Mouse (Mus musculus): ENCODE measurements around the gene Vill. TPM values are rescaled to one million over a fixed set of nuclear protein-coding genes. Genes with fewer than 3 reads are reported as not detected.

Gene Vill
- total RNA-seq, 4 experiments from 2014 or later, result 0.26 to 0.73 (median 0.50) TPM; not detected in 1

DNA sequence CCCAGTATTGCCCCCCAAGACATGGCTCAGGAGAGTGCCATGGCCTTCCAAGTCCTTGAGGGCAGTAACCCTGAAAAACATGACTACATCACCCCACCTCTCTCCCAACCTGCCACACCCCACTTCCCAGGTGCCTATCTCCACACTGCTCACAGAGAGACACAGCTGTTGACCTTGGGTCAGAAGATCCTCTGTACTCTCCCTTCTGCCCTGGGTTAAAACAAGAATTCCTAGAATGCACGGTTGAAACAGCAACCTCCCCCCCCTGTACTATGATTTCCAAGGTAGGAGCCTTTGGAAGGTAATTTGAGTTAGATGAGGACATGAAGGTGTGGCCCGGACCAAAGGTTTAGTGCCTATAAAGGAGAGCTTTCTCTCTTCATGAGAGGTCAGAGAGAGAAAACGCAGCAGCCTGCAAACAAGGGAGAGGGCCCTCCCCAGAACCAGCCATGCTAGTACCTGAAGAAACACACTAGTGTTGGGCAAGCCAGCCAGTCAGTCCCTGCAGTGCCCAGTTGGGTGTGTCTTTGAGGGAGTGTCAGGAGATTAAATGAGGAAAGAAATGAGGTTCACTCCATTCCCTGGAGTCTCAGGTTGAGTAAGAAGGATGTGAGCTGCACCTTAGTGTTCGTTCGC, 27.6 kb downstream of the Vill start:
- no peak for DNase-seq (ENCODE audit: low spot score)

DNA sequence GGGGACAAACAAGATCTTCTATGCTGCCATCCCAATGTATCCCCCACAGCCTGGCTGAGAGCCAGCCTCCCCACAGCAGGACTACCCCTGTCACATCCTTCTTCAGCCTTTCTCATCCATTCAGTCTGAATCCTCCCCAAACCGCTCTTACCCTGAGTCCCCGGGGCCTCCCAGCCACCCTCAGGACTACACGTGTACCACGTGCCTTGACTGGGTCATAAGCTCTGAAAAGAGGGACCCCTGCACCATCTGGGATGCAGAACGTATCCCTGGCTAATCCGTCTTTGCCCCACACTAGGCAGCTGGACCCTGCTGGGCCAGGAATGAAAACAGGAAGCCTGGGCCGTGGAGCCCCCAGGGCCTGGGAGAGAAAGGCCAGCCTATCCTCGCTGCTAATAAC, 29.5 kb downstream of the Vill start:
- DNase-seq (ENCODE audit: low spot score), result no peak

DNA sequence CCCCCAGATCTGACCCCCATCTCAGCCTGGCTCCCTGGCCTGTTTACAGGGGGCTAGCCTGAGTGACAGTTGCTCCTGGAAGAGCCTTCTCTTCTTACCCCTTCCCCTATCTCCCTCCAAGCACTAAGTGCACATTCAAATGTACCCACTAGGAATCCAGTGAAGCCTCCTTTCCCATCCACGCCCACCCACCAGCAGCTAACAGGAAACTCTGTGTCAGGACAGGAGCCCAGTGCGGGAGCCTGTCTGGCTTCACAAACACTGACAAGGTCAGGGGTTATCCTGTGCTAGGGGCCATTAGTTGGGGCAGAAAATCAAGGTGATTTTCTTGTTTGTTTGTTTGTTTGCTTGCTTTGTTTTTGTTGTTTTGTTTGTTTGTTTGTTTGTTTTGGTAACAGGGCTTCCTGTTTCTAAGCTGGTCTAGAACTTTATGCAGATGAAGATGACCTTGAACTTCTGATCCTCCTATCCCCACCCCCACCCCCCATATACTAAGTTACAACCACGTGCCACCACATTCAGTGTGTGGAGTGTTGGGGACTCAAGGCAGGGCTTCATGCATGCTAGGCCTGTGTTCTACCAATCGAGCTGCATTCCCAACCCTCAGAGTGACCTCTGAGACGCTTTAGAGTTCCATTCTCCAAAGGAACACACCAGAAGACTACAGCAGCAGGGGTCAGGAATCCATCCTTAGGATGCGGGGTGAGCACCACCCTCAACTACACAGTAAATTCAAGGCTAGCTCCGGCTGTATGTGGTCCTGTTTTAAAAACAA, 30.3 kb downstream of the Vill start:
- DNase-seq (ENCODE audit: low spot score), result no peak

DNA sequence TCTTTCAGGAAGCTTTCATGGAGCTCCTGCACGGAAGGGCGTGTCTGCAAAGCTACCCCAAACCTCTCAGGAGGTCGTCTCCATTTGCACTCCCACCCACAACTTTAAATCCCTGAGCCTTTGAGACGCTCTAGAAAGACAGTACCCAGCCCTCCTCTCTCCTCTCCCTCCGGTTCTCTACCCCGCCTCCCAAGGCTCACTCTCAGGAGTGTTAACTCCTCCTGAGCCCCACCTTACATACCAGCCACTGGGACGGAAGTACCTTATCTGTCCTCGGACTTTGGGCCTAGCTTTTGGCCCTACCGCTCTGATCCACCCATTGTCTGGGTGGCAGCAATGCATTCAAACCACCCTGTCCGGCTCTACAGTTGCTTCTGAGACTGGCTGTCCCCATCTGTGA, 31.4 kb downstream of the Vill start:
- DNase-seq (ENCODE audit: low spot score), result no peak

DNA sequence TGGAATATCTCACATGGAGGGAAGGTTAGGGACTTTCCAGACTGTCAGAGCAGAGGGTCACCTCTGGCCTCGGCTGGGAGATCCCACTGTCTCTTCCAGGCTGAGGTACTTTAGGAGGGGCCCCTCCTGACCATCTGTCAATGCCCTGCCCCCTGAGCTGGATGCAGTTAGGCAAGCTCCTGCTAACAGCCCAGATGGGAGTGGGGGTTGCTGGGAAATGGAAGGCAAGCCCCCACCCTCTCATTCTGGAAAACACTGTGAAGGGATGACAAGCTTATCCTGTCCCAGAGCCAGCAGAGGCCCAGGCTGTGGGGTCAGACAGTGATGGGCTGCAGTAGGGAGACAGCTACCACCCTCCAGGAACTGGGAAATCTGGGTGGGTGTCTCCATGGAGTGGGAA, 33.9 kb downstream of the Vill start:
- DNase-seq (ENCODE audit: low spot score), result no peak

DNA sequence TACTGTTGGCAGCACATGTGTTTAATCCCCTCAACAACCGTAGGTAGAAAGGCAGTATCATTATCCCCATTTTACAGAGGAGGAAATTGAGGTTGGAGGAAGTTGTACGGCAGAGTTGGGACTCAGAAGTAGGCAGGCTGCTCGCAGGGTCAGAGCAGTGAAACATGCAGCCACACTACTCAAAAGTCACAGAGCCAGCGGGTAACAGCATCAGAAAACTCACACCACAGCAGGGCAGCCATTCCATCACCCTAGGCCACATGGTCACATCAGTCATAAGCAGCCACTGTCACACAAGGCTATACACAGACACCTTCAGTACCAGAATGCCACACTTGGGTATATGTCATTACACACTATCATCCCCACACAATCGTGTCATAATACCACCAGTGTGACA, 34.7 kb downstream of the Vill start:
- DNase-seq (ENCODE audit: low spot score), result no peak

DNA sequence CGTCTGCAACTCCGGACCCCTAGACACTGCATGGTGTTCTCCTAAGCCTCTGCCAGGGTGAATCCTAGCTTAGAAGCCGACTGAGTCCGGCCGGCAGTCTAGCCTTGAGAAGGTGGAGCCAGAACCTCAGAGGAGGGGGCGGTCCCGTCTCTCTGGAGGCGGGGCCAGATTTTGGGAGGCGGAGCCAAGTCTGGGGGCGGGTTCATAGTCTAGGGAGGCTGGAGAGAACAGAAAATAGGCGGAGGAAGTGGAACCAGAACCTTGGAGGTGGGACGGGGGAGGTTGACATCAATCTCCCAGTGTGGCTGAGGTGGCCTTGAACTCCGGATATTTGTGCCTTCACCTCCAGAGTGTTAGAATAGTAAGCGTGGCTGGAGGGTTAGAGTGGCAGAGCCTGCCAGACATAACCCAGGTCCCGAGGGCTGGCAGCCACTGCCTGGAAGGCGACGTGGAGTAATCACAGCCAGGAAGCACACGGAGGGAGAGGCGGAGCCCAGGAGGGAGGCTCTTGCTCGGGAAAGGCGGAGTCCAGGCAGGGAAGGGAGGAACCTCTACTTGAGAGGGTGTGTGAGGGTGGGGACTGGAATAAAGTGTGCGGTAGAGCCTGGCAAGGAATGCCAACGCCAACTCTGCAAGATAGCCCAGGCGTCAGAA, 35.7 kb downstream of the Vill start:
- peak; percentile 90 for DNase-seq (ENCODE audit: low spot score)

DNA sequence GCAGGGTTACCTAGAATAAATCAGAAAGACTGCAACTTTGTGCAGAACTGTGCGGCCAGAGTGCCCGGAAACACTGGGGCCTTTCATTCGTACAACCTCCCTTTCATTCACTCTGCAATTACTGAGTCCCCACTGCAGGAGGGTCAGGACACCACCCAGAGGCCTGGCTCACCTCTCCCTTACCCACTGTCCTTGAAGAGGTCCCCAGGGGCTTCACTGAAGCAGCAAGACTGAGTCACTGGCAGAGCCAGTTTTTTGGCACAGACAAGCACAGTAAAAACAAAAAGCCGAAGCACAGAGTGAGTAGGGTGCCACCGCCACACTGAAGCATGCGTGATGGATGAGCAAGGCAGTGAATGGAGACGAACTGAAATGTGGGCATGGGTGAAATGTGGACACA, 36.9 kb downstream of the Vill start:
- no peak for DNase-seq (ENCODE audit: low spot score)

DNA sequence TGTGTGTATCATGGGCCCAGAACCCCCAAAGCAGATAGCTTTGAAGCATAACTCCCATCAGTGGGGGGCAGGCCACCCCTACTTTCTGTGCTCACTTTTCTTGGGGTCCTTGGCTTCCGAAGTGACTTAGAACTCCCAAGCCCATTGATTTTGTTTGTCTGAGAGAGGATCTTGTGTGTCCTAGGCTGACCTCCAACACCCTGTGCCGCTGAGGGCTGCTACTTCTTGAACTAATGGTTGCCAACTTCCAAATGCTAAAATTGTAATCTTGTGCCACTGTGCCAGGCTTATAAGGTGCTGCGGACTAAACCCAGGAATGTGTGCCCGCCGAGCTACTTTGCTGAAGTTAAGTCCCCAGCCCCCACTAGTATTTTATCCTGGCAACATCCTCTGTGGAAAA, 37.9 kb downstream of the Vill start:
- DNase-seq (ENCODE audit: low spot score), result no peak

DNA sequence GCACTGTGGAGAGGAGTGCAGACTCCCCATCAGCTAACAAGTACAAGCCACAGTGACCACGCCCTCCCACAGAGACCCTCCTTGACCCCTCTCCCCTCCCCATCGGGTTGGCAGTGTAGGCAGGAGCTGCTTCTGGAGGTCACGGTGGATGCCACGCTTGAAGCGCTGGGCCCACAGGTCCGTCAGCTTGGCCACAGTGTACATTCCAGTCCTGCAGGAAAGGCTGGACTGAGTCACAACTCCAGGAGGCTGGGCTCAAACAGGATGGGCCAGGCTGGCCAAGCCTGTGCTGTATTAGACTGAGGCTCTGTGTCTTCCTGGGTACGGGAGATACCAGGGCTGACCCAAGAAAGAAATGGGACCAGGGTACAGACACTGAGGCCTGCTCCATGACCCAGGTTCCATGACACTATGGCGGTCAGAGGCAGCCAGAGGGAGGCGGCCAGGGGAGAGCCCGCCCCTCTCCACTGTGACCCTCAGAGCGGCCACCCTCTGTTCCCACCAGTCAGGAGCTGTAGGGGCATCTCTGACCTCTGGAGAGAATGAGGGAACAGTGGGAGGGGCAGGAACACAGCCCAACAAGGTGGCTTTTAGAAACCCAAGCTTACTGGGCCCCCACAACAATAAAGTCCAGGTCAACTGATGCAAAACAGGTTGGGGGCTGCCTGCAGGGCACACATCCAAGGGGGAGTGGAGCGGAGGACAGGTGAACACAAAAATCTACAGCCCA, 39.2 kb downstream of the Vill start:
- DNase-seq (ENCODE audit: low spot score), result no peak

DNA sequence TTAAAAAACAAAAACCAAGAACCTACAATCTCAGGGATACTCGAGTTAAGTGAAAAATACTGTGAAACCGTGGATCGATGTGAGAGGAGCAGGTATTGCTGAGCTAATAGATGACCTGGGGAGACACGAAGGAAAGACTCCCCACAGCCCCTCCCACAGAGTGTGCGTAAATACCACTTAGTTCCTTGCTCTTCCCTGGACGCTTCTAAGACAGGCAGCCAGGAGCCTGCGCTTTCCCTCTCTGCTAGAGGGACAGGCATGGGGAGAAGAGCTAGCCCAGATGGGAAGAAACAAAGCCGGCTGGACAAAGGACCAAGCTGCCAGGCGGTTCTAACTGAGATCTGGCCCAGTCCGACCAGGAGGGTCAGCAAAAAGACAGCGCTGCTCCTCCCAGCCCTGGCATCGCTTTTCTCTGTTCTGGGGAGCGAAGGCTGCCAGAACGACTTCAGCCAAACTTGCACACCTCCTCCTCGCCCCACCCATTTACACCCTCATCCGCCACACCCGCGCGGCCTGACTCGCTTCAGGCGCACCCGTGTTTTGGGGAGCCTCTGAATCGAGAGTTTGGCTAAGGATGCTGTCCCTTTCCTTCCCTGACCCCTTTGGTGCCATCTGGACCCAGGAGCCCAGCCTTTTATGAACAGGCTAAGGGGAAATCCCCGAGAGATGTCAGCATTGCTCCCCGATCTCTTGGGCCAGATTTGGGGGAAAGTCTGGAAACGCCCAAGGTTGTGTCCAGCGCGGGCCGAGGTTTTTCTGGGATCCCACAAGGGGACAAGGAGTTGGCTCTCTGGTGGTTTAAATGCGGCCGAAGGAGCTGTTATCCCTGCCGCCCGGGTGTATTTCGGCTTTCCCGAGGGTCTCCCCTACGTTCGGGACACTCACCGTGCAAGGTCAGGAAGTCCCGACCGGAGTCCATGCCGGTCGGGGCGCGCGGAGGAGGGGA, 40.2 kb downstream of the Vill start:
- DNase-seq (ENCODE audit: low spot score), result peak; percentile 50

DNA sequence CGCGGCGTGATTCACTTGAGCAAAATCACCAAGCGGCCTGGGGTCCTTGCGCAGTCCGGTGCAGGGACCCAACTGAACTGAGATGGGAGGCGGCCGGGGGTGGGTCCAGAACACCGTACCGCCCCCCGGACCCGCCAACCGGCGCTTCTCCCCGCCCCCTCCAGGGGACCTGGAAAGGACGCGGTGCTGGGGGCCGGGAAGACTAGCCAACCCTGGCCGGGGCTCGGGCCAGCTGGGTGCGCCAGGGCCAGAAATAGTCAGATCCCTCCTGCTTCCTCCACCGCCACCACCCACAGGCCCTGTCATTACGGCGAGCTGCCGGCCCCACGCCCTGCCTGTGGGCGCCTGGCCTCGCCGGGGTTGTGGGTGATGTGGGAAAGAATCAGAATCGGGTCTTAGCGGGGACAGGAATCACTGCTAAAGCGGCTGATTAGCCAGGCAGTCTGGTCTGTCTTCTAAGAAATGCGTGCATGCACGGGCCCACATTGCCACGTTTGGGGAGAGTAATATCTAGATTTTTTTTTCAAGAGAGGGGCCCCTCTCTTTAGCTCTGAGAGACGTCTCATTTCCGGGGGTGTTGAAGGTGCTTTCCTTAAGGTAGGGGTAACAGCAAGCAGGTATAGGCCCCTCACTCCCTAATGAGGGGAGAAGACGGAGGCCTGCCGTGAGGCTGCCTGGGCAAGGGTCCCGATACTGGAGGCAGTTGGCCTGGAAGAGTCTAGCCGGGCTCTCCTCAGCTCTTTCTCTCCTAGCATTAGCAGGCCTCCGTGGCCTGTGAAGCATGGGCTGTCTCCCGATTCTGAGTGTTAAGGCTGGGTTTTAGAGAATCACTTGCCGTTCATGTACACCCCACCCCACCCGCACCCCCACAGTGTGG, 41.1 kb downstream of the Vill start, which contains the start of gene Plcd1:
Gene Plcd1 (minus strand): TSS at position 84 of the 877 bp plus-strand sequence.
- peak; percentile 91 for DNase-seq (ENCODE audit: low spot score)

DNA sequence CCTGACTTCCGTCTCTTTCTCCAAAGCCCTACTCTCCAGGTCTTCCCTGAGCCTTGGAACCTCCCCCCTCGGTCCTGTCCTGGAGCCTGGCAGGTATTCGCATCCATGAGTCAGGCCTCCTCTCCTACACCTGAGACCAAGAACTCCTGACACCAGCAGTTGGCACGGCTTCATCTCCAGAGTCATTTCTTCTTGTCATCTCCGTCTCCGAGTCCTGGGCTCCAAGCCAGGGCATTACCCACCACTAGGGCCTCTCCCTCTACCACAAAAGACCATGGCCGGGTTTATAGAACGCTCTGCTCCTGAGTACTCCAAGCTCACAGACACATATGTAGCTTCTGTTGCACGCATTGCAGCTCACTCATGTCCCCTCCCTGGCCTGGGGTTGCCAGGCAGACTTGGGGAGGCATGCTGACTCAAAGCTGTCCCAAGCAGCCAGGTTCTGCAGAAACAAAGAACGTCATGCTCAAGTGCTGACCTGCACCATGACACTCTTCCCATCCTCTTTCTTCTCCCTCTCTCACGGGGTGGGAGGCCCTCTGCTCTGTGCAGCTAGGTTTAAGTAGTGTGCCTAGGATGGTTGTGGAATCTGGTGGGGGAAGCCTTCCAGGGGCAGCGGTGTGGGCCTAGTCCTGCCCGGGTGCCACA, 42.0 kb downstream of the Vill start:
- DNase-seq (ENCODE audit: low spot score), result no peak

DNA sequence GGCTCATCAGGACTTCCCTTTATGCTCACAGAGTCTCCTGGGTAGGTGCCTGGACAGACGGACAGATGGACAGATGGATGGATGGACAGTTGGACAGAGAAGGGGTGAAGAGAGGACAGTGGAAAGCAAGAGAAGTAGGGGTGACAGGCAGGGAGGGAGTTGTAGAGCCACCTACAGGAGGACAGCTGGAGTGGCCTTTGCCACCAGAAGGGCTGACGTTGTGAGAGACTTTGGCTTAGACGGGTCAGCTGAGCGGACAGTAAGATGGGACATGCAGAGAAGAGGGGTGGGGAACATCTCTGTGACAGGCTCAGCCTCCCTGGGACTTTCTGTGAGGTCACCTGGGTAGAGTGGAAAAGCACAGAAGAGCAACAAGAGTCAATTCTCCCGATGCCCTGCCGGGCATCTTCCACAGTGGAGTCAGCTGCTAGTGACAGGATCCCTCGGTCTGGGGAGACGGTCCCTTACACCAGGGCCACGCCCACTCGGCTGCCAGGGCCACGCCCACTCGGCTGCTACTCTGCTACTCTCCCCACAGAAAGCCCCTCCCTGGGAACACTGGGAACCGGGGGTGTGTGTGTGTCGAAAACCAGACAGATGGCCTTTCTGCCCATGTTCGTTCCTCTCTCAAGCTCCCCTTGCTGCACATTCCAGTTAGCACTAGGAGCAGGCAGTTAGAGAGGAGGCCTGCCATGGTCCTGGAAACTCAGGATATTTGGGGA, 47.8 kb downstream of the Vill start:
- no peak for DNase-seq (ENCODE audit: low spot score)

DNA sequence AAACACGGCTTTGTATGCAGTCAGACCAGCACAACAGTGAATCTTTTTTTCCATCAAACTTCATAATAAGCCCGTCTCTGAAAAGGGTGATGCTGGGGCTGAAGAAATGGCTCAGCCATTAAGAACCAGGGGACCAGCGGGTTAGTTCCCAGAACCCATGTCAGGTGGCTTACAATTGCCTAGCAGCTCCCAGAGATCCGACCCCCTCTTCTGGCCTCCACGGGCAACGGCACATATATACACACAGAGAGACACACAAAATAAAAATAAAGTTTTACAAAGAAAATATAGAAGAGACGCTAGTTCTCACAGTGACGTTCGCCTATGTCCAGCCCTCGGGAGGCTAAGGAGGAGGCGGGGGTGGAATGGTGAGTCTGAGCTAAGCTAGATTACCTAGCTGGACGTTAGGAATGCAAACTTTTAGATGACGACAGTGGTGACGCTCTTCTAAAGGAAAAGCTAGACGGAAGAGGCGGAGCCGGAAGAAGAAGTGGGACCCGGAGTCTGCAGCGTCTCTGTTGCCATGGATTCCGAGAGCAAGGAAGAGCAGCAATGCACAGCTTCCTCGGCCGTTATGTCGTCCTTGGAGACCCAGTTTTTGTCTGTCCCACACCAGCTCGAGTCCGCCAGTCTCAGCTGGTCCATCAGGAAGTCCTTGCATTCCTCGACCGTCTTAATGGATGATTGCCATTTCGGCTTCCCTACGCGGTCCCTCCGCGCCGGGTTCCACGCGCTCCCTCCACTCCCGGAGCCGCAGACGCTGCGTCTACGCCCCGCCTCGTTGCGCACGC, 49.6 kb downstream of the Vill start, which contains the start of gene Dlec1:
Gene Dlec1 (plus strand): TSS at position 487 of the 791 bp plus-strand sequence.
- DNase-seq (ENCODE audit: low spot score), result peak; percentile 81

DNA sequence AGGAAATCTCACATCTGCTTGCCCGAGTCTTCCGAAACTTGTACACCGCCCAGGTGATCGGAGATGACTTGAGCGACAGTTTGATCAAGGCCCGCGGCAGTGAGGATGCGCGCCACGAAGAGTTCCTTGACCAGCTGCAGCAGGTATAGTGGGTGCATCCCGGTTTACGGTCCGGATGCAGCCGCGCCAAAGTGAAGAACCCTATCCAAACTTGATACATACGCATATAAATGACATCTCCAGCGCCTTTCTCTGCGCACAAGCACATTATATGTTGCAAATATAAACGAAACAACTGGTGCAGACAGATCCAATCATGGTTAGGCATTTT, 50.2 kb downstream of the Vill start:
- no peak for DNase-seq (ENCODE audit: low spot score)

DNA sequence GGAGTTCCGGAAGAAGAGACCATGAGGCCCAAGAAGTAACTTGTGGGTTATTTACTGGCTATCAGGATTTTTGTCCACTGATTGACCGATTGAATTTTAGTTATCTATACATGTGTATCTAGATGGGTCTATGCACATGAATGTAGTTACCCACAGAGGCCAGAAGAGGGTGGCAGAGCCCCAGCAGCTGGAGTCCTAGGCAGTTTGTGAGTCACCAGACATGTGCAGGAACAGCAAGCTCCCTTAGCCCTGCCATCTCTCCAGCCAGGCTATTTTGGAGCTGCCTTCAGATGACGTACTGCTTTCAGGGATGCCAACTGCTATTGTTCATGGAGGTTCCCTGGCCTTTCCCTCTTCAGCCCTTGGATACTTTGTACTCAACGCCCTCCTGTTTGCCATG, 55.0 kb downstream of the Vill start:
- DNase-seq (ENCODE audit: low spot score), result no peak
